Mouse (Mus musculus) heart, postnatal 10 days (tissue): ENCODE results near the gene Parvg. TPM values are rescaled to one million over a fixed set of nuclear protein-coding genes. Genes with fewer than 3 reads are reported as not detected.

Experiments used
- DNase-seq, 2 experiments: peaks; one replicate each; pipeline ENCODE4 v3.0.0; 2021
- intact Hi-C: fragments of 180-260 bp; cut with DNase I; formaldehyde crosslinking; loops from one replicate; pipeline ENCODE4 v1.15.1; 2025
- total RNA-seq, 2 experiments: library from RNA; stranded (reverse); gene quantifications; 2 replicates each; pipeline ENCODE4 v1.2.3; 2021

Gene Parvg
- total RNA-seq, 2 experiments from 2014 or later = 1.7 to 2.5 TPM

- DNase-seq = no peak
- intact Hi-C loops = no loop called here
These were observed 26.3 kb downstream of the Parvg start for GRCm38 (mm10) chr15:84349915-84350738.

GRCm38 (mm10) chr15:84351342-84351741, 27.5 kb downstream of the Parvg start:
- intact Hi-C loops = no loop called here
- no peak for DNase-seq

GRCm38 (mm10) chr15:84351915-84352844, 28.4 kb downstream of the Parvg start:
- intact Hi-C loops = no loop called here

GRCm38 (mm10) chr15:84355081-84355480, 31.3 kb downstream of the Parvg start:
- DNase-seq = no peak
- intact Hi-C loops = no loop called here

More at GRCm38 (mm10) chr15:84351915-84352844, 28.4 kb downstream of the Parvg start:
- no peak for DNase-seq

- intact Hi-C loops = no loop called here
- DNase-seq = no peak
These were observed 40.9 kb downstream of the Parvg start for GRCm38 (mm10) chr15:84364746-84365145.

- intact Hi-C loops = no loop called here
- no peak for DNase-seq
These were observed 42.0 kb downstream of the Parvg start for GRCm38 (mm10) chr15:84365675-84366381.

GRCm38 (mm10) chr15:84366574-84366989, 42.8 kb downstream of the Parvg start:
- no peak for DNase-seq
- intact Hi-C loops = no loop called here

- intact Hi-C loops = no loop called here
These were observed 43.6 kb downstream of the Parvg start for GRCm38 (mm10) chr15:84367402-84367801.

GRCm38 (mm10) chr15:84372801-84373200, 49.0 kb downstream of the Parvg start:
- no peak for DNase-seq
- intact Hi-C loops = no loop called here

More at GRCm38 (mm10) chr15:84367402-84367801, 43.6 kb downstream of the Parvg start:
- no peak for DNase-seq

GRCm38 (mm10) chr15:84378734-84379133, 54.9 kb downstream of the Parvg start:
- intact Hi-C loops = no loop called here

GRCm38 (mm10) chr15:84380181-84380580, 56.4 kb downstream of the Parvg start:
- intact Hi-C loops = no loop called here
- DNase-seq = no peak

More at GRCm38 (mm10) chr15:84378734-84379133, 54.9 kb downstream of the Parvg start:
- no peak for DNase-seq

- DNase-seq = no peak
- intact Hi-C loops = no loop called here
These were observed 60.2 kb downstream of the Parvg start for GRCm38 (mm10) chr15:84384066-84384465.

- intact Hi-C loops = no loop called here
- DNase-seq = no peak
These were observed 62.3 kb downstream of the Parvg start for GRCm38 (mm10) chr15:84385995-84386565.

- intact Hi-C loops = no loop called here
These were observed 64.9 kb downstream of the Parvg start for GRCm38 (mm10) chr15:84388698-84389131.

GRCm38 (mm10) chr15:84392131-84392530, 68.3 kb downstream of the Parvg start:
- intact Hi-C loops = no loop called here
- no peak for DNase-seq

More at GRCm38 (mm10) chr15:84388698-84389131, 64.9 kb downstream of the Parvg start:
- no peak for DNase-seq

Other genes starting within 250 kb of the Parvg start
- gene Sult4a1, start 218.3 kb upstream of the Parvg start, total RNA-seq = not detected
- not detected for gene Pnpla5, start 200.9 kb upstream of the Parvg start, total RNA-seq
- 1 to 10 TPM; 4.5 to 4.6 TPM for gene Pnpla3, start 156.2 kb upstream of the Parvg start, total RNA-seq
- 100 to 1,000 TPM; 254 to 262 TPM for gene Samm50, start 131.8 kb upstream of the Parvg start, total RNA-seq
- gene Parvb, start 92.0 kb upstream of the Parvg start, total RNA-seq = 100 to 1,000 TPM; 165 to 174 TPM
- 1 to 10 TPM; 2.2 to 2.3 TPM for gene Shisal1, start 123.1 kb downstream of the Parvg start, total RNA-seq
- 1 to 10 TPM; 7.9 to 9.2 TPM for gene Rtl6, start 233.8 kb downstream of the Parvg start, total RNA-seq